Mouse (Mus musculus) MEL (cell line): Measurements from ENCODE around the gene Olfr429.

Source experiments
- CTCF ChIP-seq, 3 experiments: IDR thresholded peaks in 2 of 3; conservative IDR thresholded peaks in 1 of 3; 2 replicates each; pipeline ENCODE4 v1.5.1; 2011 to 2012; ENCODE audit warnings: low read length in 3 of 3, low read depth in 2 of 3, mild to moderate bottlenecking in 2 of 3, improper control_type of control experiment in 1 of 3, inconsistent platforms in 1 of 3, mixed read lengths in 1 of 3, moderate library complexity in 1 of 3; ENCODE audit not compliant: control insufficient read depth in 1 of 3, insufficient read depth in 1 of 3, poor library complexity in 1 of 3, severe bottlenecking in 1 of 3
- ELF1 ChIP-seq: IDR thresholded peaks from 2 replicates; pipeline ENCODE4 v1.6.1; 2014; ENCODE audit warnings: low read depth, mild to moderate bottlenecking, inconsistent platforms, low read length, improper control_type of control experiment, moderate library complexity
- EP300 ChIP-seq, 2 experiments: IDR thresholded peaks; 2 replicates each; pipeline ENCODE4 v1.6.1; 2011; ENCODE audit warnings: improper control_type of control experiment in 2 of 2, low read length in 2 of 2, low read depth in 1 of 2, mild to moderate bottlenecking in 1 of 2
- GATA1 ChIP-seq: IDR thresholded peaks from 2 replicates; pipeline ENCODE4 v1.6.1; 2011; ENCODE audit warnings: low read depth, low read length, improper control_type of control experiment
- MAFK ChIP-seq: IDR thresholded peaks from 2 replicates; pipeline ENCODE4 v1.6.1; 2011; ENCODE audit warnings: low read depth, mild to moderate bottlenecking, low read length, improper control_type of control experiment, borderline replicate concordance
- SIN3A ChIP-seq: IDR thresholded peaks from 2 replicates; pipeline ENCODE4 v1.6.1; 2012; ENCODE audit warnings: low read length, improper control_type of control experiment, inconsistent platforms
- SMC3 ChIP-seq: IDR thresholded peaks from 2 replicates; pipeline ENCODE4 v1.6.1; 2011; ENCODE audit warnings: low read depth, low read length, improper control_type of control experiment
- TAL1 ChIP-seq: IDR thresholded peaks from 2 replicates; pipeline ENCODE4 v1.6.1; 2012; ENCODE audit warnings: mild to moderate bottlenecking, inconsistent platforms, low read length, moderate library complexity, mixed read lengths
- TBP ChIP-seq: IDR thresholded peaks from 2 replicates; pipeline ENCODE4 v1.8.0; 2011; ENCODE audit warnings: low read depth, low read length, improper control_type of control experiment
- USF1 ChIP-seq: IDR thresholded peaks from 2 replicates; pipeline ENCODE4 v1.6.1; 2014; ENCODE audit warnings: low read depth, mild to moderate bottlenecking, inconsistent platforms, low read length, improper control_type of control experiment, moderate library complexity
- ZMIZ1 ChIP-seq: IDR thresholded peaks from 2 replicates; pipeline ENCODE4 v1.6.1; 2012; ENCODE audit warnings: low read depth, mild to moderate bottlenecking, inconsistent platforms, low read length, improper control_type of control experiment, moderate library complexity

- no peak for TF ChIP-seq SIN3A
- TF ChIP-seq ZMIZ1 = no peak
- TF ChIP-seq MAFK = no peak
- TF ChIP-seq GATA1 = no peak
- no peak for TF ChIP-seq ELF1
- no peak for TF ChIP-seq USF1
- TF ChIP-seq TAL1 = no peak
- no peak for TF ChIP-seq CTCF (IDR thresholded peaks at IDR 0.05 in 2 of 3, conservative IDR thresholded peaks at IDR 0.05 in 1 of 3; ENCODE audit: control insufficient read depth in 1 of 3, insufficient read depth in 1 of 3, low read depth in 2 of 3, low read length in 3 of 3, poor library complexity in 1 of 3, severe bottlenecking in 1 of 3)
- no peak for TF ChIP-seq EP300 (IDR thresholded peaks at IDR 0.05; ENCODE audit: low read depth in 1 of 2, low read length in 2 of 2)
- no peak for TF ChIP-seq SMC3
- TF ChIP-seq TBP = no peak
Observed at GRCm38 (mm10) chr1:174084031-174084430, at the start of gene Olfr429.
